Mouse (Mus musculus): Measurements from ENCODE around the gene Stard3nl. TPM values are rescaled to one million over a fixed set of nuclear protein-coding genes. Genes with fewer than 3 reads are reported as not detected.
A peak's percentile ranks its signal among the peaks of the same experiment; 100 is the strongest.

The Stard3nl gene
- polyA plus RNA-seq, 1 experiment from 2014 or later = 30.7 TPM

DNA sequence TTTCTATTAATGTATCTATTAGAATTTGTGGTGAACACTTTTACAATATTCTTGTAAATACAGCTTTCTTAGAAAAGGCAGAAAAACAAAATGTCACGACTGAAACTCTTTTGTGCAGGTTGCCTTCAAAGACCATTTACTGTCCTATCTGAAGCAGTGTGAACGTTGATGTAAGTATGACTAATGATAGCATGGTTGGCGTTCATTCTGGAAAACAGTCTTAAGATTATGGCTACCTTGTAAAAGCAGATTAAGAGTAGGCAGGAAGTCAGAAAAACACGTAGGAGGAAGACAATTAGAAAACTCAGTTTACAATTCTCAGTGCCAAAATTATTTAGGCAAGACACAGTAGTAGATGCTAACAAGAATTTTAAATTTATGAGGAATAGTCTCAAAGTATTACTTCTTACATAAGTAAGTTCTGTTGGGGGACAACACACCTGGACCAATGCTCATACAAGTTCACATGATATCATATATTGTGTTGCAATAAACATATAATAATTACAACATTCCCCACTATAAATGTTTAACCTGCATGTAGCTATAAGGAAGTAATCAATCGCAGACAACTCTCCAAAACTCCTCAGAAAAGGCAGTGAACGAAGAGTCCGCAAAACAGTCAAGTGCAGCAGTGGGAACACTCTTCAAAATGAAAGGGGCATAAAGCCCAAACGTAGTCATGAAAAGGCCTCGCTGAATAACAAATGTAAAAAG is 14.3 kb downstream of the Stard3nl start:
- DNase-seq (no peak), ATAC-seq (ENCODE audit: low read depth) (no peak)
- Histone ChIP-seq H3K9me3 (replicated peaks) (no peaks in the 10 kb centered on the region), H3K4me2 (no peak overlapping the region), H3K27ac (no peak overlapping the region), H3K4me3 (replicated peaks) (no peak overlapping the region), H3K9ac (no peak overlapping the region), H3K4me1 (replicated peaks) (peaks cover 6% of the 10 kb centered on the region; the same call in 1 of the 2 replicates), H3K27me3 (no peaks in the 10 kb centered on the region), H3K36me3 (no peaks in the 10 kb centered on the region)
- WGBS (ENCODE audit: insufficient replicate concordance) = 63% methylated on average over 9 of the region's 9 CpGs

DNA sequence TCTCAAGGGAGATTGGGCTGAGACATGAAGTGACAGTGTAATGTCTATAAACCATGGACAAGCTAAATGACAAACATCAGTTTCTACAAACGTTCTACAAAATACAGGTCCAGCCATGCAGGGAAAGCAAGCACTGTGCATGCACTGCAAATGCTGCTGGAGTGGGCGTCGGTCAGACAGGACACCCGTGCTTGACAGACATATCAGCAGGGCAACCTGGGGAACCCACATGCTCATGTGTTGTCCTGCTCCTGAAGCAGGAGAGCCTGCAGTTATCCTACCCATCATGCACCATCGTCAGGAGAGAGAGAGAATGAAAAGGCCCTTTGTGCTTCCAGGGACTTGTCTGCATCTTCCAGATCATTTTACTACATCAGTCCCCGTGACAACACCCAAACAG is 16.3 kb downstream of the Stard3nl start:
- H3K4me2 ChIP-seq = no peak overlapping the region
- H3K36me3 ChIP-seq = no peaks in the 10 kb centered on the region
- ATAC-seq (ENCODE audit: low read depth) (no peak), DNase-seq (no peak)
- H3K27ac ChIP-seq = no peak overlapping the region
- peaks cover 6% of the 10 kb centered on the region; the same call in 1 of the 2 replicates for H3K4me1 ChIP-seq (replicated peaks)
- H3K4me3 ChIP-seq (replicated peaks) = no peak overlapping the region
- H3K9me3 ChIP-seq (replicated peaks) = no peaks in the 10 kb centered on the region
- no peaks in the 10 kb centered on the region for H3K27me3 ChIP-seq
- WGBS (ENCODE audit: insufficient replicate concordance) = 58% methylated on average over 6 of the region's 6 CpGs
- no peak overlapping the region for H3K9ac ChIP-seq

DNA sequence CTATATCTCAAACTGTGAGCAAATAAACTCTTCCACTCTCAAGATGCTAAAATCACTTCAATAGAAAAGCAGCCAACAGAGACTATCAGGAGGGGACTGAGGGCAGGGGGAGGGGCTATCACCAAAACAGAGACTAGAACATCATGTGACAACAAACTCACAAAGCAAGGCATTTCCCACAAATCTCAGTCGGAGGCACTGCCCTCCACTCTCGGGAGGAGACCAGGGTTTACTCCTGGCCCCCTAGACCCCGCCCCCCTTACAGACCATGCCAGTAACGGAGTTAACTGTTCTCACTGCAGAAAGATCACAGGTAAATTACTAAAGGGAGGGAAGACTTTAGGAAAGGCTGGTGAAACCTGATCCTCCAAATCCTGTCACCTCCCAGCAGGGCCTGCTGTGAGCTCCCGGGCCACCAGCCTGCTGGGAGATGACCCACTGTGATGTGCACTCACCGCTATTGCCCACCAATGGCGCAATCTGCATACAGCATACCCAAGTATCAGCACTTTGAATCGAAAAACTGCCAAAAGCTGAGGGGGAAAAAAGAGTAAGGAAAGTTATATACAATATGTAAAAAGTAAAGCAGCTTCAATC is 23.4 kb downstream of the Stard3nl start:
- DNase-seq (no peak), ATAC-seq (ENCODE audit: low read depth) (no peak)
- H3K27ac ChIP-seq = no peak overlapping the region
- H3K9me3 ChIP-seq (replicated peaks) = no peaks in the 10 kb centered on the region
- H3K4me1 ChIP-seq (replicated peaks) = no peaks in the 10 kb centered on the region
- H3K27me3 ChIP-seq = no peaks in the 10 kb centered on the region
- 59% methylated on average over 8 of the region's 8 CpGs for WGBS (ENCODE audit: insufficient replicate concordance)
- H3K4me3 ChIP-seq (replicated peaks) = no peak overlapping the region
- H3K9ac ChIP-seq = no peak overlapping the region
- peaks cover 3% of the 10 kb centered on the region; the same call in 1 of the 2 replicates for H3K36me3 ChIP-seq
- H3K4me2 ChIP-seq = no peak overlapping the region

DNA sequence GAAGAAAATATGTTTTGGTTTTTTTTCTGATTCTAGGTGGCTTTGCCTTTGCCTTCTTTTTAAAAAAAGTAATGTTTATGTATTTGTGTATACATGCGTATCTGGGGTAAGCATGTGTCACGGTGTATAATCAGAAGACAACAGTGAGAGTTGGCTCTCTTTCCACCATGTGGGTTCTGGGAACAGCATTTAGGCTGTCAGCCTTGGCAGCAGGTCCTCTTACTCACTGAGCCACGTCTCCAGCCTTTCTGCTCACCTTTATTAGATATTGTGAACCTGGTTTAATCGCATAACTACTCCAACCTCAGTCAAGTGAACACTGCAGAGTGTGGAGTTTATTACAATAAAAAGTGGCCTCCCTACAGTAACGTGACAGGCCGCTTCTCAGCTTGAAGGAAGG is 26.8 kb downstream of the Stard3nl start:
- ATAC-seq (ENCODE audit: low read depth) (no peak), DNase-seq (no peak)
- no peaks in the 10 kb centered on the region for H3K27me3 ChIP-seq
- no peak overlapping the region for H3K4me2 ChIP-seq
- H3K36me3 ChIP-seq = peaks cover 6% of the 10 kb centered on the region; the same call in 1 of the 2 replicates
- H3K9me3 ChIP-seq (replicated peaks) = no peaks in the 10 kb centered on the region
- no peaks in the 10 kb centered on the region for H3K4me1 ChIP-seq (replicated peaks)
- H3K9ac ChIP-seq = no peak overlapping the region
- H3K4me3 ChIP-seq (replicated peaks) = no peak overlapping the region
- 78% methylated on average over 6 of the region's 6 CpGs for WGBS (ENCODE audit: insufficient replicate concordance)
- no peak overlapping the region for H3K27ac ChIP-seq

DNA sequence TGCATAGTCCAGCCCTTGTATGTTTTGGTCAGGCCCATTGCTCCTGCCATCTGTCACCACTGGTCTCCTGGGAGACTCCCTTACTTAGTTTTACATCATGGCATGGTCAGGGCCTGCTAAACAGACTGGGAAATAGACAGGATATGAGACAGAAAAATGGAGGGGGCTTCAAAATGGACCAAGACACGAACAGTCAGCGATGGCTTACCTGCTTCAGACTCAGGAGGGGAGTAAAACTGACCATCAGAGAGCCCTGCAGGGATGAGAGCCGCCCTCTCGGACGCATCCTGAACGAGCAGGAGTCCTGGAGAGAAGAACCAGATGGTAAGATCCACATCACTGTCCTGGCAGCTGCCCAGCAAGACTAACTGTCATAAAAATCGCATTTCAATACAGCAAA is 28.1 kb downstream of the Stard3nl start:
- Histone ChIP-seq H3K27ac (no peak overlapping the region), H3K9me3 (replicated peaks) (no peaks in the 10 kb centered on the region), H3K4me2 (no peak overlapping the region), H3K36me3 (peaks cover 6% of the 10 kb centered on the region; the same call in 1 of the 2 replicates), H3K4me3 (replicated peaks) (no peak overlapping the region), H3K9ac (no peak overlapping the region), H3K27me3 (no peaks in the 10 kb centered on the region), H3K4me1 (replicated peaks) (no peaks in the 10 kb centered on the region)
- no peak for ATAC-seq (ENCODE audit: low read depth)
- DNase-seq = no peak
- WGBS (ENCODE audit: insufficient replicate concordance) = 75% methylated on average over 7 of the region's 7 CpGs

DNA sequence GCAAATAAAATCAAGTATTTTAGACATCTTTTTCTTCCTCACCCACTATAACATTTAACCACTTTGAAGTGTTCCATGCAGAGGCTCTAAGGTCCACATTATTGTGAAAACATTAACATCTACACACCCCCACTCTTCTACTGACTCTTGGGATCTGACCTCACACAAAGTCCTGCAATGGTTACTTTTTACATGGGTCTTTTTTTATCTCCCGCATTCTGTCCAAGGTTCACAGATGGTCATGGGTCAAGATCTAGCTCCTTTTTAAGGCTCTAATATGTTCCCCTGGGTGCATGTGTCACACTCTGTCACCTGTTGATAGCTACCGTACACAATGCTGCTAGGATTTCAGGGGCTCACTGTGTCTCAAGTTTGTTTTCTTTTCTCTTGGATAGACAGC is 28.7 kb downstream of the Stard3nl start:
- Histone ChIP-seq H3K4me1 (replicated peaks) (no peaks in the 10 kb centered on the region), H3K4me2 (no peak overlapping the region), H3K4me3 (replicated peaks) (no peak overlapping the region), H3K27me3 (no peaks in the 10 kb centered on the region), H3K9me3 (replicated peaks) (no peaks in the 10 kb centered on the region), H3K27ac (no peak overlapping the region), H3K36me3 (peaks cover 6% of the 10 kb centered on the region; the same call in 1 of the 2 replicates), H3K9ac (no peak overlapping the region)
- DNase-seq = no peak
- WGBS (ENCODE audit: insufficient replicate concordance) = 64% methylated on average over 2 of the region's 2 CpGs
- no peak for ATAC-seq (ENCODE audit: low read depth)

DNA sequence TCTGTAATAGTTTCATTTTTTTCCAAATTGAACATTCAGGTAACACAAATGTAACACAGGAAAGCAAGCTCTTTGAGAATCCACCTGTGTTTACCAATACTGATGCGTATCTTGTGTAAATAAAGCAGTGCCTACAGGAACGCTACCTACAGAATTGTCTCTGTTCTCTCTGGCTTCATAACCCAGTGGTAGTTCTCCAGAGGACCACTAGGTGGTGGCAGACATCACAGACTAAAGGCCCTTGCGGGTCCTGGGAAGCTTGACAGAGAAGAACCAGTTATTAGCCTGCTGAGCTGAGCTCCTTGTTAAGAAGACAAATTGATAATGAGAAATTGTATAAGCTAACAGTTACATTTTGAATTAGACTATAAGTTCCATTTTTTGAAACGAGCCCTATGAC is 30.0 kb downstream of the Stard3nl start:
- 33% methylated on average over 4 of the region's 4 CpGs for WGBS (ENCODE audit: insufficient replicate concordance)
- DNase-seq = no peak

DNA sequence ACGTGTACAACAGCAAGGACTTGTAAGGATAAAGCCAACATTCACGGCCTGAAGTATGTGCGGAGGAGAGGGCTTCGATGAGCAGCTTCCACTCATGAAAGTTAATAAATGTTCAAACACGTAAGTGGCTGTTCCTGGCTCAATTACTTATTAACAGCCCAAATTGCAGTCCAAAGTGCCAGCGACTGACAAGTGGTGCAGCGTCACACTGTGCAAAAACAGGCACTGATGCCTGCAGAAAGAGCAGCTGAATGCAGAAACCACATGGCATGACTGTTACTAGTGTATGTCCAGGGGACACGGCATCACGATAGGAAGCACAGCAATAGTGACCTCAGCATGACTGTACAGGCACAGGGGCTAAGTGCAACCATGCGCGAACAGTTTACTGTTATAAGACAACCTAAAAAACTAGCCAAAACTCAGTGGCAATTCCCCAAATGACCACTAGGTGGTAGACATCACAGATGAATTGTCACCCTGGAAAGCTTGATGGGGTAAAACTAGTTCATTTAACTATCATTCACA is 31.3 kb downstream of the Stard3nl start:
- Histone ChIP-seq H3K27ac (no peak overlapping the region), H3K4me2 (no peak overlapping the region), H3K9ac (no peak overlapping the region), H3K36me3 (0 out of 2 replicates have a peak, but pooled peaks cover 7% of the 10 kb centered on the region), H3K4me1 (replicated peaks) (no peaks in the 10 kb centered on the region), H3K4me3 (replicated peaks) (no peak overlapping the region), H3K27me3 (no peaks in the 10 kb centered on the region), H3K9me3 (replicated peaks) (no peaks in the 10 kb centered on the region)
- DNase-seq = no peak
- 69% methylated on average over 11 of the region's 11 CpGs for WGBS (ENCODE audit: insufficient replicate concordance)
- ATAC-seq (ENCODE audit: low read depth) = peak; percentile 32

More for the DNA sequence above, 30.0 kb downstream of the Stard3nl start:
- Histone ChIP-seq H3K27me3 (no peaks in the 10 kb centered on the region), H3K4me1 (replicated peaks) (no peaks in the 10 kb centered on the region), H3K9me3 (replicated peaks) (no peaks in the 10 kb centered on the region), H3K36me3 (peaks cover 4% of the 10 kb centered on the region; the same call in 1 of the 2 replicates), H3K4me3 (replicated peaks) (no peak overlapping the region), H3K27ac (no peak overlapping the region), H3K4me2 (no peak overlapping the region), H3K9ac (no peak overlapping the region)
- peak; percentile 47; the same call in 1 of the 2 replicates for ATAC-seq (ENCODE audit: low read depth)

DNA sequence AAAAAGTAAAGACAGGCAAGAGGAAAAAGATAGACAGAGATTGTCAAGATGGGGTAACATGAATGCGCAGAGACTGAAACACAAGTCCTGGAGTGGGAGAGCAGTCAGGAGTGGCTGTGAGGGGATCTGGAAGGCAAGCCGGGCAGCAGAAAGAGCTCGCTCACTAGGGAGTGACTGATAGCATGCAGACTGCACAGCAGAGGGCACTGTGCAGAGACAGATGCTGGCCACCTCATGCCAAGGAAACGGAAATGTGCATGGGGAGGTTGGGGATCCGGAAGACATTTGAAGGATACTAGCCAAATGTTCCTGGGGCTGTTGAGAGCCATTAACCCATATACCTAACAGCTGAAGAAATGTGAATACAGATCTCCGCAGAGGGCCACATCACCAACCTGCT is 33.2 kb downstream of the Stard3nl start:
- no peak overlapping the region for H3K9ac ChIP-seq
- no peak for ATAC-seq (ENCODE audit: low read depth)
- WGBS (ENCODE audit: insufficient replicate concordance) = 63% methylated on average over 6 of the region's 6 CpGs

DNA sequence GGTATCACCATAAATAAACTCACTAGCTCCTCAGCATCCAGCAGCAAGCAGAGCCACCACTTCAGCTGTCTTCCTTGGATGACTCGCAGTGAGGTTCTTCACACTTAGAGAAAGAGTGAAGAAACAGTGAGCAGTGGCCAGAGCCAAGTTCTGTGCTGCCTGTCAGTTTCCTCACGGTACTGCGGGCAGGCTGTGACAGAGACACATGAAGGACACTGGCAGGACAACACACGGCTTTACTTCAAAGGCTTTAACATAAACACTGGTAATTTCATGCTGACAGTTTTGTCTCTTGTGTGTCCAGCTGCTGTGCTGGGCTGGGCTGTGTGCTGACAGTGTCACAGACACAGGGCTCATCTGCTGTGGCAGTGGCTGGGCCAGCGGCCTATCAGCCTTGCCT is 37.6 kb downstream of the Stard3nl start:
- H3K9ac ChIP-seq = no peak overlapping the region
- H3K27me3 ChIP-seq = no peaks in the 10 kb centered on the region
- no peaks in the 10 kb centered on the region for H3K9me3 ChIP-seq (replicated peaks)
- H3K36me3 ChIP-seq = peaks cover 12% of the 10 kb centered on the region; the same call in 1 of the 2 replicates
- H3K4me1 ChIP-seq (replicated peaks) = no peaks in the 10 kb centered on the region
- H3K4me3 ChIP-seq (replicated peaks) = no peak overlapping the region
- ATAC-seq (ENCODE audit: low read depth) = no peak
- H3K4me2 ChIP-seq = no peak overlapping the region
- WGBS (ENCODE audit: insufficient replicate concordance) = 71% methylated on average over 5 of the region's 5 CpGs
- no peak overlapping the region for H3K27ac ChIP-seq
- no peak for DNase-seq

More for the DNA sequence above, 33.2 kb downstream of the Stard3nl start:
- no peak overlapping the region for H3K4me2 ChIP-seq
- H3K36me3 ChIP-seq = peaks cover 15% of the 10 kb centered on the region; the same call in 1 of the 2 replicates
- DNase-seq = no peak
- no peak overlapping the region for H3K27ac ChIP-seq
- H3K4me3 ChIP-seq (replicated peaks) = no peak overlapping the region
- H3K9me3 ChIP-seq (replicated peaks) = no peaks in the 10 kb centered on the region
- H3K27me3 ChIP-seq = no peaks in the 10 kb centered on the region
- no peaks in the 10 kb centered on the region for H3K4me1 ChIP-seq (replicated peaks)

DNA sequence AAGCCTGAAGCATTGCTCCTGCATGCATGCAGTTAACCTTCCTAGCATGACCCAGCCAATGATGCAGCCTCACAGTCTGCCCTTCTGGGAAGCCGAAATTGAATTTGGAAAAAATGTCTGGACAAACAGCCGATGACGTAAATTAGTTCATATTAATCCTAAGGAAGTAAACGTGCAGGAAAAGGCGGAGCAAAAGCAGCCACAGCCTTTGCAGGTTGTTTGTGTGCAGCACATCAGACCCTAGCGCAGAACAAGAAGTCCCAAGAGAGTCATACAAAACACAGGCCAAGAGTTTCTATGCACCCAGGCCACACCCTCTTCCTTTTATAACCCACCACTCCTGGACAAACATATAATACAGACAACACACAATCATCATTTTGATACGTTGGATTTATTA is 38.3 kb downstream of the Stard3nl start:
- no peaks in the 10 kb centered on the region for H3K27me3 ChIP-seq
- ATAC-seq (ENCODE audit: low read depth) = no peak
- no peak overlapping the region for H3K9ac ChIP-seq
- 77% methylated on average over 7 of the region's 7 CpGs for WGBS (ENCODE audit: insufficient replicate concordance)
- no peak overlapping the region for H3K4me2 ChIP-seq
- no peaks in the 10 kb centered on the region for H3K9me3 ChIP-seq (replicated peaks)
- H3K36me3 ChIP-seq = peaks cover 12% of the 10 kb centered on the region; the same call in 1 of the 2 replicates
- no peaks in the 10 kb centered on the region for H3K4me1 ChIP-seq (replicated peaks)
- no peak overlapping the region for H3K27ac ChIP-seq
- DNase-seq = no peak
- no peak overlapping the region for H3K4me3 ChIP-seq (replicated peaks)
